In the genomic region with DNA sequence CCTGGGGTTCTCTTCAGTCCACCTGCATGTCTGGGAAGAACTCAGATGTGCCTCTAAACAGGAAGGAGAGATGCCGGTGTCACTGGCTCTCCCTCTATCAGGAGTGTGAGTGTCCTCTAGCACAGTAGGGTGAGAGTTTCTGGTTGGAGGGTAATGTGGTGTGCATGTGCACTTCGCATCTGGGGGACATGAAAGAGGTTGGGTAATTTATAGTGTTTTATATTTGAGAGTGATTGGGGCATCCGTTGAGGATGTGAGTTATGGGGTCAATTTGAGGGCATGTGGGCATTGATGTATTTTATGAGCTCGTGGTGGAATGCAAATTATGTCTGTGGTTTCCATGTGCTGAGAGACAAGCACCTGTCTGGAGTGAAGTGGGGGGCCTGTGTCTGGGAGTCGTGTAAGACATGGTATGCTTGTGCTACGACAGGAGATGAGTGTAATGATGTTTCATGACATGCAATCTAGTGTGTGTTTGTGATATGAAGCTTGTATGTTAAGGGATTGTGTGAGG, we compare ENCODE assay signal across 20 mouse cellular contexts. TPM values are rescaled to one million over a fixed set of nuclear protein-coding genes. Genes with fewer than 3 reads are reported as not detected.
A peak's percentile ranks its signal among the peaks of the same experiment; 100 is the strongest.
DNase-seq lines count a peak whose midpoint lies in the region; ATAC-seq lines count a peak whose summit lies in the region.
"Had no signal": no experiment of that assay in that cellular context is flagged by ENCODE, and none has a peak within 500 bp of the region (broad histone marks: within the 10 kb centered on the region; RNA-seq: fewer than 3 reads in every experiment).

No protein-coding gene starts in this region.

- no peaks in the 10 kb centered on the region for H3K9me3 ChIP-seq in forebrain, embryonic 12.5 days
- H3K9me3 ChIP-seq: heart, embryonic 15.5 days had no signal

- no peak overlapping the region for H3K9ac ChIP-seq in forebrain, embryonic 12.5 days
- H3K9ac ChIP-seq: forebrain, postnatal 0 days; heart, embryonic 15.5 days had no signal

- 78% methylated on average over 6 of the region's 6 CpGs for WGBS in forebrain, embryonic 12.5 days

- H3K4me1 ChIP-seq in forebrain, embryonic 12.5 days, result peaks cover 23% of the 10 kb centered on the region

- peak; percentile 47 for DNase-seq in CD4-positive, CD25-positive, alpha-beta regulatory T cell, adult 2 months (ENCODE audit: low read depth, low spot score)
- DNase-seq in A20 (ENCODE audit: low read depth, low spot score), result peak; percentile 85
- peak; percentile 42 for DNase-seq in induced T-regulatory cell, adult 2 months (ENCODE audit: low read depth)
- peak; percentile 67 for DNase-seq in splenic B cell, adult 2 months (ENCODE audit: low read depth, low spot score)
- no peak for DNase-seq in lung, postnatal 25 days (ENCODE audit: low spot score)
- DNase-seq: adrenal gland, postnatal 14 days; cerebellum, adult 11-12 months; cerebellum, adult 9-10 months; cerebellum, postnatal 36 days; forebrain, postnatal 0 days; gastrocnemius, postnatal 14 days; heart, adult 2 months; heart, postnatal 14 days had no signal

- H3K4me3 ChIP-seq in forebrain, embryonic 12.5 days (replicated peaks), result no peak overlapping the region
- H3K4me3 ChIP-seq: heart, adult 2 months had no signal

- H3K27me3 ChIP-seq in splenic B cell, adult 2 months (ENCODE audit: control insufficient read depth, insufficient read depth, low read length, poor library complexity, severe bottlenecking), result no peaks in the 10 kb centered on the region
- peaks cover 38% of the 10 kb centered on the region for H3K27me3 ChIP-seq in forebrain, embryonic 12.5 days

- no peak for ATAC-seq in CD4-positive, CD25-positive, alpha-beta regulatory T cell, adult 4 months
- ATAC-seq in forebrain, embryonic 12.5 days (ENCODE audit: low FRiP score), result no peak
- ATAC-seq: activated CD4-positive, CD25-positive, alpha-beta regulatory T cell, adult 4 months; forebrain, embryonic 13.5 days had no signal

- H3K4me2 ChIP-seq in forebrain, embryonic 12.5 days, result no peak overlapping the region

- H3K36me3 ChIP-seq in splenic B cell, adult 2 months (ENCODE audit: control insufficient read depth, insufficient read depth, low read length, poor library complexity, severe bottlenecking), result no peaks in the 10 kb centered on the region
- no peaks in the 10 kb centered on the region for H3K36me3 ChIP-seq in forebrain, embryonic 12.5 days (replicated peaks)
- H3K36me3 ChIP-seq: embryonic facial prominence, embryonic 13.5 days; heart, embryonic 15.5 days had no signal

- no peak overlapping the region for H3K27ac ChIP-seq in forebrain, embryonic 12.5 days
- H3K27ac ChIP-seq: embryonic facial prominence, embryonic 13.5 days; forebrain, embryonic 13.5 days; heart, adult 2 months; heart, embryonic 15.5 days; hindbrain, embryonic 14.5 days had no signal

RNA-seq across cellular contexts. Expression of gene Slc9a3r1, which starts 12.3 kb away (rescaled TPM):
- polyA plus RNA-seq in CD4-positive, CD25-positive, alpha-beta regulatory T cell, adult 4 months (2017; shearing (Covaris generic)), result 100 to 1,000 TPM; 162 to 222 TPM
- polyA plus RNA-seq in forebrain, embryonic 12.5 days (2016; fragmentation: Nextera tagmentation; extraction: Ambion mirVana), result 31.3 and 32.2 TPM in 2 replicates

RNA-seq across cellular contexts. Expression of gene Cd300lf, which starts 17.0 kb away (rescaled TPM):
- 1 to 10 TPM in 1 of 2 experiments, under 1 TPM in 1; 0.51 to 1.0 TPM for polyA plus RNA-seq in CD4-positive, CD25-positive, alpha-beta regulatory T cell, adult 4 months (2017; shearing (Covaris generic))
- 0.19 TPM in 1 of 2 replicates, not detected in the other for polyA plus RNA-seq in forebrain, embryonic 12.5 days (2016; fragmentation: Nextera tagmentation; extraction: Ambion mirVana)
- polyA plus RNA-seq: forebrain, embryonic 13.5 days; hindbrain, embryonic 14.5 days had no signal

RNA-seq across cellular contexts. Expression of gene Tmem104, which starts 36.5 kb away (rescaled TPM):
- 10 to 100 TPM in 1 of 2 experiments, 1 to 10 TPM in 1; 8.1 to 14.2 TPM for polyA plus RNA-seq in CD4-positive, CD25-positive, alpha-beta regulatory T cell, adult 4 months (2017; shearing (Covaris generic))
- 7.9 and 8.4 TPM in 2 replicates for polyA plus RNA-seq in forebrain, embryonic 12.5 days (2016; fragmentation: Nextera tagmentation; extraction: Ambion mirVana)

RNA-seq across cellular contexts. Expression of gene Nat9, which starts 36.9 kb away (rescaled TPM):
- 10 to 100 TPM; 12.1 to 18.1 TPM for polyA plus RNA-seq in CD4-positive, CD25-positive, alpha-beta regulatory T cell, adult 4 months (2017; shearing (Covaris generic))
- polyA plus RNA-seq in forebrain, embryonic 12.5 days (2016; fragmentation: Nextera tagmentation; extraction: Ambion mirVana), result 16.0 and 16.6 TPM in 2 replicates

RNA-seq across cellular contexts. Expression of gene Rab37, which starts 59.6 kb away (rescaled TPM):
- polyA plus RNA-seq in CD4-positive, CD25-positive, alpha-beta regulatory T cell, adult 4 months (2017; shearing (Covaris generic)), result 100 to 1,000 TPM; 156 to 274 TPM
- 0.80 and 1.2 TPM in 2 replicates for polyA plus RNA-seq in forebrain, embryonic 12.5 days (2016; fragmentation: Nextera tagmentation; extraction: Ambion mirVana)
